Mouse (Mus musculus): ENCODE data around the gene Doc2b.

DNA sequence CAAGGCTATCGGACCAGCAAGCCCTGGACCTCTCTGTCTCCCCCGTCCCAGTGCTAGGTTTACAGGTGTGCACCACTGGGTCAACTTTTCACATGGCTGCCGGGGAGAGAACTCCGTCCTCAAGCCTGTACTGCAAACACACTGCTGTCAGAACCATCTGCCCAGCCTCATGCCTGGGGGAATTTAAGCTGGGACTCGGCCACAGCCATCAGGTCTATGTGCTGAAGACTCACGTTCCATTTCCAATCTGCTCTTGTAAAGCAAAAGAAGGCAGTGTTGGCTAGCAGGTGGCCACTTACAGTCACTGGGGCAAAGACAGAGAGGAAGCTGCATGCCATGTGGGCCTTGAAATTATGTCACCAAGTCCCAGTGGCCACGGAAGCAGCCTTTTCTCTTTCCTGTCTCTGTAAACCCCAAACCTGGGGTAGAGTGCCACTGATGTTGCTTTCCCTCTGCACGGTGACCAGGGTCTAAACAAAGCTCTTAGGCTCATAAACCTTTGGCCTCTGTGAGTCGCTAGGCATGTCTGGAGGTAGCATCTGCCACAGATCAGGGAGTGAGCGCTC is 43.1 kb upstream of the Doc2b start:
- TF ChIP-seq POLR2A (IDR thresholded peaks at IDR 0.05; ENCODE audit: low read depth, low read length) (no peak), CTCF (IDR thresholded peaks at IDR 0.05; ENCODE audit: borderline replicate concordance, insufficient read depth, low read length) (no peak)

Measured in embryonic fibroblast, embryonic 13.5 days (primary cell).